Mouse (Mus musculus) stomach, postnatal 0 days (tissue): ENCODE measurements around the gene Mpl. TPM values are rescaled to one million over a fixed set of nuclear protein-coding genes. Genes with fewer than 3 reads are reported as not detected.

Experiments used
- ATAC-seq: fragments of 200-750 bp; cut with Nextera tagmentation; 2 replicates; pipeline ENCODE4 v1.8.0; 2017; ENCODE audit not compliant: low FRiP score, low TSS enrichment
- DNase-seq: peaks from one replicate; pipeline ENCODE4 v3.0.0-alpha.2; 2016; ENCODE audit warnings: low spot score
- H3K27ac ChIP-seq: fragments of 300-500 bp; sonication (generic); replicated peaks from 2 replicates; pipeline ENCODE4 v1.5.1; 2014; ENCODE audit warnings: mild to moderate bottlenecking, control low read depth
- H3K27me3 ChIP-seq: fragments of 300-500 bp; sonication (generic); 2 replicates; pipeline ENCODE4 v1.6.1; 2014; ENCODE audit warnings: low read length; ENCODE audit not compliant: control insufficient read depth, insufficient read depth
- H3K36me3 ChIP-seq: fragments of 300-500 bp; sonication (generic); 2 replicates; pipeline ENCODE4 v1.6.1; 2014; ENCODE audit warnings: low read length, mixed read lengths; ENCODE audit not compliant: control insufficient read depth, insufficient read depth
- H3K4me1 ChIP-seq: fragments of 300-500 bp; sonication (generic); replicated peaks from 2 replicates; pipeline ENCODE4 v1.6.1; 2014; ENCODE audit warnings: antibody characterized with exemption; ENCODE audit not compliant: control insufficient read depth, insufficient read depth
- H3K4me2 ChIP-seq: fragments of 300-500 bp; sonication (generic); replicated peaks from 2 replicates; pipeline ENCODE4 v1.6.1; 2014; ENCODE audit warnings: low read depth, mild to moderate bottlenecking, control low read depth, moderate library complexity
- H3K4me3 ChIP-seq: fragments of 300-500 bp; sonication (generic); 2 replicates; pipeline ENCODE4 v1.5.1; 2014; ENCODE audit warnings: low read depth, low read length, control low read depth
- H3K9ac ChIP-seq: fragments of 300-500 bp; sonication (generic); 2 replicates; pipeline ENCODE4 v1.6.1; 2014; ENCODE audit warnings: mild to moderate bottlenecking, low read length, control low read depth, mixed read lengths
- H3K9me3 ChIP-seq: fragments of 300-500 bp; sonication (generic); 2 replicates; pipeline ENCODE4 v1.6.1; 2016; ENCODE audit warnings: low read length; ENCODE audit not compliant: control insufficient read depth
- CTCF ChIP-seq: IDR thresholded peaks from 2 replicates; pipeline ENCODE4 v1.5.1; 2016; ENCODE audit warnings: antibody characterized with exemption, low read depth, mild to moderate bottlenecking, moderate library complexity
- EP300 ChIP-seq: optimal IDR thresholded peaks from 2 replicates; pipeline ENCODE3; 2016; ENCODE audit warnings: antibody characterized with exemption
- WGBS: fragments of 180-500 bp; shearing (Covaris S2); extraction: QIAGEN DNeasy Blood & Tissue Kit; methylation state at CpG from one replicate; pipeline ENCODE4 v1.1.7; 2014; 5-methylcytosine and 5-hydroxymethylcytosine counted together
- polyA plus RNA-seq: library from polyadenylated mRNA; unstranded; fragments of >200 nt; fragmentation: Nextera tagmentation; extraction: Ambion mirVana; gene quantifications from 2 replicates; pipeline ENCODE4 v1.2.1, GENCODE M21; 2015

Mpl gene
- polyA plus RNA-seq: 0.05 and 0.06 TPM in 2 replicates

DNA sequence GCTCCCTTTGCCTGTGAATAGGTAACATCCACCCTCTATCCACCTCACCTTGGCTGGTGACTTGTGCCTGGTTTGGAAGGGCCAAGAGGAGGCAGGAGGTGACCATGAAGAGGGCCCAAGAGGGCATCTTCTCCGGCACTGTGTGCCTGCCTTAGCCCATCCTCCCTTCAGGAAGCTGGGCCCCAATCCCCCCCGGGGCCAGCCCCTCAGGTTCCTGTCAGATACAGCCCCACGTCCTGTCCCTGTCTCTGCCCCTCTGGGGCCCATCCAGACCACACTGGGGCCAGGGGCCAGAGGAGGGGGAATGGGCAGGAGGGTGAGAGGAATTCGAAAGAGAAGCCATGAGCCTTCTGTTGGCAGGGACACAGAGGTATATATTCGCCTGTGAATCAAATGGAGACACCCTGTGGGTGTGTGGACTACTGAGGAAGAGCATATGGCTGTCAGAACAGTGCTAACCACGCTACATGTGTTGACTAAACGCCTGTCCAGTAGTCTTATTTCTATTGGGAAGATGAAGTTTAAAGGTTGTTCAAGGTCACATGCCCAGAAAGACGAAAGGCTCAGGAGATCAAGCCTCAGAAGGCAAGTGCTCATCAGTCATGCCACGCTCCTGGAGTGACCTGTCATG lies at the start of gene Mpl:
TSS of gene Mpl (minus strand) at position 169 of the 631 bp plus-strand sequence.
- H3K9ac ChIP-seq: no peak within 1 kb of the TSS
- DNase-seq: no peak
- H3K9me3 ChIP-seq: no peaks in the 10 kb centered on the region
- H3K4me1 ChIP-seq: no peaks in the 10 kb centered on the region
- no peak within 1 kb of the TSS for H3K27ac ChIP-seq
- H3K36me3 ChIP-seq: no peaks in the 10 kb centered on the region
- ATAC-seq: 0 out of 2 replicates have a peak, but pooled peaks have one; percentile 35
- H3K4me3 ChIP-seq: no peak within 1 kb of the TSS
- H3K27me3 ChIP-seq: no peaks in the 10 kb centered on the region
- TF ChIP-seq CTCF (no peak), EP300 (no peak)
- H3K4me2 ChIP-seq: no peak within 1 kb of the TSS
- 57% methylated on average over 9 of the region's 9 CpGs for WGBS

GRCm38 (mm10) chr4:118505551-118505950 lies 48.2 kb upstream of the Mpl start:
- Histone ChIP-seq H3K36me3 (no peaks in the 10 kb centered on the region), H3K4me3 (no peak overlapping the region), H3K9me3 (no peaks in the 10 kb centered on the region), H3K9ac (no peak overlapping the region), H3K4me2 (no peak overlapping the region), H3K27ac (no peak overlapping the region), H3K4me1 (no peaks in the 10 kb centered on the region), H3K27me3 (no peaks in the 10 kb centered on the region)
- ATAC-seq: peak; percentile 25; the same call in 1 of the 2 replicates
- TF ChIP-seq CTCF (no peak), EP300 (no peak)
- 31% methylated on average over 3 of the region's 3 CpGs for WGBS
- DNase-seq: no peak

DNA sequence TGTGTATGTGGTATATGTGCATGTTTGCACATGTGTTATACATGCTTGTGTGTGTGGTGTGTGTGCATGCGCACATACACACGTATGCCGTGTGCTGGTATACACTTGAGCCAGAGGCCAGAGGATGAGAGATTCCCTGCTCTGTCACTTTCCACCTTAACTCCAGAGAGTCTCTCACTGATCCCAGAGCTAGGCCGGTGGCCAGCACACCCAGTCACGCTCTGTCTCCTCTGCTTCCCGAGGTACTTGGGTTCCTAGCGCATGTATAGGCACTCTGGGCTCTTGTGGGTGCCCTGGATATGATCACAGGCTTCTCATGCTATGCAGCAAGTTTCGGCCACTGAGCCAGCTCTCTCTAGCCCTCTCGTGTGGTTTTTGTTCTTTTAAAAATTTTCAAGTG lies 43.5 kb upstream of the Mpl start:
- TF ChIP-seq CTCF: no peak
- no peak for TF ChIP-seq EP300
- no peaks in the 10 kb centered on the region for H3K27me3 ChIP-seq
- no peaks in the 10 kb centered on the region for H3K9me3 ChIP-seq
- H3K4me1 ChIP-seq: no peaks in the 10 kb centered on the region
- no peak overlapping the region for H3K4me2 ChIP-seq
- H3K36me3 ChIP-seq: no peaks in the 10 kb centered on the region
- no peak overlapping the region for H3K4me3 ChIP-seq
- WGBS: 60% methylated on average over 9 of the region's 9 CpGs
- no peak for ATAC-seq
- H3K27ac ChIP-seq: no peak overlapping the region
- no peak overlapping the region for H3K9ac ChIP-seq
- no peak for DNase-seq

DNA sequence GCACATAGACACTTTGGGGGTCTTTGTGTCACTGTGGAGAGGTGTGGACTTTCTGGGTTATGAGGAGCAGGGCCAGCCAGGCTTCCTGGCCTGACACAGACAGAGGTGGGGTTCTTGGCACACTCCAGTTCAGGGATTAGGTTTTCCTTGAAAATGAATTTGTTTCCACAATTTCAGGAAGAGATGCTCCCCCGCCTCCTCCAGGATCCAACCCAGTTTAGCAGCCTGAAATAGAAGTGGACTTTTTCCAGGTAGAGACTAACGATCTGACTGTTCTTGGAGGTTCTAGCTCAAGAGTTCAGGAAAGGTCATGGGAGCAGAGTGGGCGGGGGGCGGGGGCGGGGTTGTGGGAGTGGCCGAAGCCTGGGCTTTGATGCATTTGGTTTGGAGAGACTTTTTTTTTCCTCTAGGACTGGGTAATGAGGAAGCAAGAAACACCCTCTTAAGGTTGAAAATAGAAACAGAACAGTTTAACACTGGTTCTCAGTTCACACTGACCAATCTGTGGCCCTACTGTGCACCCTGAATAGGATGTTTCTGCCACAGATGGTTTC lies 42.9 kb upstream of the Mpl start:
- DNase-seq: peak; percentile 27
- Histone ChIP-seq H3K9me3 (no peaks in the 10 kb centered on the region), H3K4me3 (no peak overlapping the region), H3K36me3 (no peaks in the 10 kb centered on the region), H3K27me3 (no peaks in the 10 kb centered on the region), H3K4me2 (no peak overlapping the region), H3K9ac (no peak overlapping the region), H3K4me1 (no peaks in the 10 kb centered on the region), H3K27ac (no peak overlapping the region)
- 43% methylated on average over 6 of the region's 6 CpGs for WGBS
- TF ChIP-seq EP300 (no peak), CTCF (no peak)
- ATAC-seq: peak; percentile 35; the same call in 1 of the 2 replicates

DNA sequence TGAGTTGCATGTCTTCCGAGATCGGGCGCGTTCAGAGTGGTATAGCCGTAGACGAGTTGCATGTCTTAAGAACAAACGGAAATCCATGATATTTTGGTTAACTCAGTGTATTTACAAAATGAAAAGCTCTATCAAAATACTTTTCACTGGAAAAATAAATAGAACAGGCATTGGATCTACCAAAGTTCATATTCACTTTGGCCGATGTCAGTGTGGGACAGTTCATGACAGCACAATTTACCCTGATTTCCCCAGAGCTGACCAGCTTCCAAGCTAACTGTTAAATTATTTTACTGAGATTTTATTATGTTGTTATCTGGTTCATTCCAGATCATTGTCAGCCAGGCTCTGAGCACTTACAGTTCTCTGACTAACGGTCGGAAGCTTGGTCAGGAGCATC lies 33.1 kb upstream of the Mpl start:
- Histone ChIP-seq H3K4me1 (no peaks in the 10 kb centered on the region), H3K9me3 (no peaks in the 10 kb centered on the region), H3K27me3 (no peaks in the 10 kb centered on the region), H3K9ac (no peak overlapping the region), H3K27ac (no peak overlapping the region), H3K4me2 (no peak overlapping the region), H3K36me3 (no peaks in the 10 kb centered on the region), H3K4me3 (no peak overlapping the region)
- no peak for DNase-seq
- no peak for TF ChIP-seq CTCF
- TF ChIP-seq EP300: no peak
- WGBS: 62% methylated on average over 10 of the region's 10 CpGs
- no peak for ATAC-seq

GRCm38 (mm10) chr4:118489717-118490132 lies 32.4 kb upstream of the Mpl start, which contains the start of gene Tie1:
Gene Tie1 (minus strand): TSS chr4:118490061.
- no peaks in the 10 kb centered on the region for H3K4me1 ChIP-seq
- DNase-seq: no peak
- no peak within 1 kb of the TSS for H3K4me2 ChIP-seq
- peak; percentile 71 for ATAC-seq
- no peak for TF ChIP-seq EP300
- no peak for TF ChIP-seq CTCF
- 66% methylated on average over 8 of the region's 8 CpGs for WGBS
- H3K36me3 ChIP-seq: no peaks in the 10 kb centered on the region
- H3K9me3 ChIP-seq: no peaks in the 10 kb centered on the region
- peak within 1 kb of the TSS; percentile 6; the same call in 1 of the 2 replicates for H3K4me3 ChIP-seq
- no peaks in the 10 kb centered on the region for H3K27me3 ChIP-seq
- no peak within 1 kb of the TSS for H3K27ac ChIP-seq
- H3K9ac ChIP-seq: no peak within 1 kb of the TSS
